Mouse (Mus musculus): ENCODE results near the gene Gimap4. TPM values are rescaled to one million over a fixed set of nuclear protein-coding genes. Genes with fewer than 3 reads are reported as not detected.
"Not testable (repeated sequence)": the region's sequence is repeated elsewhere in the genome, so short reads cannot be mapped to it uniquely, and the experiment has no call there.

The Gimap4 gene
- total RNA-seq, 2 experiments from 2014 or later = 50.2 to 52.8 TPM

GRCm38 (mm10) chr6:48675931-48676859 lies 8.2 kb upstream of the Gimap4 start, which contains the start of gene Gimap9:
TSS of gene Gimap9 (plus strand) at chr6:48676129.
- DNase-seq = peak; percentile 38

DNA sequence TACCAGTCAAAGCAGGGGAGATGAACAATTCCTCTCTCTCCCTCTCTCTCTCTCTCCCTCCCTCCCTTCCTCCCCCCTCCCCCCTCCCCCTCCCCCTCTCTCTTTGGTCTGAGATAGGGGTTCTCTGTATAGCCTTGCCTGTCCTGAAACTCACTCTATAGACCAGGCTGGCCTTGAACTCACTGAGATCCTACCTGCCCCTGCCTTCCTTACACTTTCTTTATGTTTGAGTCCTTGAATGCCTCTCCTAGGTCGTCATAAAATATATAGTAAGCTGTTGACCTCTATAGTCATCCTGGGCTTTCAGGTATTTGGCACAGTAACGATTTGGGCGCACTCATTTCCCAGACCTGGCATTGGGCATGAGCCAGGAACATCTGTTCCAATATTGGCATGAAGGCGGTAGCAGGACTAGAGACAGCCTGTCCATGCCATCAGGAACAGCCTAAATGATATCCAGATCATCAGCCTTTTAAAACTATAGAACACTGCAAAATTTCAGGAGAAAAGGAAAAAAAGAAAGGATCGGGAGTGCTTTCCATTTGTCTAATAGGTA lies 7.4 kb upstream of the Gimap4 start:
- no peak for DNase-seq

DNA sequence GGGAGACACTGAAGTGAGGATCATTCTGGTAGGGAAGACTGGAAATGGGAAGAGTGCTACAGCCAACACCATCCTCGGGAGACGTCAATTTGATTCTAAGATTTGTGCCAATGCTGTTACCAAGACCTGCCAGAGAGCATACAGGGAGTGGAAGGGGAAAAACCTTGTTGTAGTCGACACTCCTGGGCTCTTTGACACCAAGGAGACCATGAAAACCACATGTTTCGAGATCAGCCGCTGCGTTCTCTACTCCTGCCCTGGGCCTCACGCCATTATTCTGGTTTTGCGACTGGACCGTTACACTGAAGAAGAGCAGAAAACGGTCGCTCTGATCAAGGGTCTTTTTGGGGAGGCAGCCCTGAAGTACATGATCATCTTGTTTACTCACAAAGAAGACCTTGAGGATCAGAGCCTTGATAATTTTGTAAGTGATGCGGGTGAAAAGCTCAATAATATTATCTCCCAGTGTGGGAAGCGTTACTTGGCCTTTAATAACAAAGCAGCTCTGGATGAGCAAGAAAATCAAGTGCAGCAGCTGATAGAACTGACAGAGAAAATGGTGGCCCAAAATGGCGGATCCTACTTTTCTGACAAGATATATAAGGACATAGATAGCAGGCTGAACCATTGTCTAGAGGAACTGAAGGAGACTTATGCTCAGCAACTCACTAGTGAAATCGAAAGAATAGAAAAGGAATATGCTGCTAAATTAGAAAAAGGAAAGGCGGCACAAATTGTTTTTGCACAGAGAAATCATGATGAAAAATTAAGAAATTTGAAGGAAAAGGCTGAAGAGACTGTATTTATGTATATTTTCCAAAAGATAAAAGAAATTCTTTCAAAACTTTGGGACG lies 6.6 kb upstream of the Gimap4 start:
- DNase-seq = no peak

GRCm38 (mm10) chr6:48678391-48678790 lies 6.0 kb upstream of the Gimap4 start:
- no peak for DNase-seq

DNA sequence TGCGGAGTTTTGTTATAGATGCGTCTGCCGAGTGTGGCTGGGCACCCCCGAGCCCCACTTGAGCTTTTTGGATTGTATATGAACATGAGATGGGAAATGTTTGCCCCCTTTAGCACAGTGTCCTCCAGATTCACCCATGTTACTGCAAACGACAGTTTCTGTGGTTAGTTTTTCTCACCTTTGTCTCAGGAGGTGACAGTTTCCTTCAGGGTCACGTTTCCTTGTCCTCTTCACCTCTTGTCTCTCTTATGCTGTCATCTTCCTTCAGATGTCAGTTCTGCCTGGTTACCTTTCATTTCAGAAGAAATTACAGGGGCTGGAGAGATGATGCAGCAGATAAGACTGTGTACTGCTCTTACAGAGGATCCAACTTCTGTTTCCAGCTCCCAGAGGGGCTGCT lies 4.6 kb upstream of the Gimap4 start:
- DNase-seq = no peak

- DNase-seq = no peak
Observed at GRCm38 (mm10) chr6:48680421-48680820, 3.9 kb upstream of the Gimap4 start.

DNA sequence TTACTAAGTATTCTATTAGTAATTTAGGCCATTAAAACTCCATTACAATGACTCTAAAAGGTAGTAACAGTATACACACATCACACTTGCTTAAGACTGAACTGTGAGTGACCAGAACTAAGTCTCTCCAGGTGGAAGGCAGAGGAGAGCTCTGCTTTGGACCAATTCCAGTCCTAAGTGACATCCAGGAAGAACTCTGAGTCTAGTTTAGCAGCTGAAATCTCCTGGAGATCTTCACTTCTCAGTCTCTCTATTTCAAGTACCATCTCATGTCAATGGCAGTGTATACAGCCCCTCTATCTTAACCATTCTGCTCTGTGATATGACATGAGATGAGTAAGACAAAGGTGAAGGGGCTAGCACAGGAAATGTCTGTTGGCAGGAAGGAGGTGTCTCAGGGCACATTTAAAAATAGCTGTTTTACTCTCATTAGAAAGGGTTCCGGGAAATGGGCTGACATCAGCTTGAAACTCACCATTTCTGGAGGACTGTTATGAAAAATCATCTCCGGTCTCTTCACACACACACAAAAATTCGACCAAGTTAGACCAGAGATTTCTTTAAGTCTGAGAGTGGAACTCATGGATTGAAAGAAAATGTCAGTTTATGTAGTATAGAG lies 2.8 kb upstream of the Gimap4 start:
- no peak for DNase-seq

DNA sequence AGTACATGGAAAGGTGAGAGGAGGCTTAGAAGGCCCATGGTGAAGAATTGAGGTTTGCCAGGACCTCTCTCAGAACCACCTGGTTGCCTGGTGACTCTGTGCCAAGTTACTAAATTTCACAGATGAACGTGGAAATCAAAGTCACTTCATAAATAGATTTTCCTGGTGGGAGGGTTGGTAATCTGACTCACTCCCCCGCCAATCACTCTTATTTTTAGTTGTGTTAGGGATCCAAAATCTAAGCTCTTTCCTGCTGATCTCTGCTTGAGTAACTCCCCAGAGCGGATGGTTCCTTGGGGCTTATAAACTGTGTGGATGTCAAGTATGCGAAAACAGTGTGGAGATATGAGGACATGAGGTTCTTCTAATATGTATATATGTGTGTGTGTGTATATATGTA lies 2.1 kb upstream of the Gimap4 start:
- DNase-seq = no peak

DNA sequence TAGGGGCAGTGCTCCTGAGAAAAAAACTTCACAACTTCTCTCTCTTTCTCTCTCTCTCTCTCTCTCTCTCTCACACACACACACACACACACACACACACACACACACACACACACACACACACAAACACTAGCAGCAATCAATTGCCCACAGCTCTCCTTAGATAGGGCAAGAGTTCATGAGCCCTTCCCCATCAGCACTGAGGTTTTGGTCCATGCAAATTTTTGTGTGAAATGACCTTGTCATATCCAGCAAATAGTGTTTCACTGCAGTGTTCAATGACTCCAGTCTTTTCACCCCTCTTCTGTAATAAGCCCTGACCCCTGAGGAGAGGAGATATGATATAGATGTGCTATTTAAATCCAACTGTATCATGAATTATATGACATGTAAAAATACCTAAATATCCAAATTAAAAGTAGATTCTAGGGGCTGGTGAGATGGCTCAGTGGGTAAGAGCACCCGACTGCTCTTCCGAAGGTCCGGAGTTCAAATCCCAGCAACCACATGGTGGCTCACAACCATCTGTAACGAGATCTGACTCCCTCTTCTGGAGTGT lies 1.0 kb upstream of the Gimap4 start:
- not testable (repeated sequence) for DNase-seq

DNA sequence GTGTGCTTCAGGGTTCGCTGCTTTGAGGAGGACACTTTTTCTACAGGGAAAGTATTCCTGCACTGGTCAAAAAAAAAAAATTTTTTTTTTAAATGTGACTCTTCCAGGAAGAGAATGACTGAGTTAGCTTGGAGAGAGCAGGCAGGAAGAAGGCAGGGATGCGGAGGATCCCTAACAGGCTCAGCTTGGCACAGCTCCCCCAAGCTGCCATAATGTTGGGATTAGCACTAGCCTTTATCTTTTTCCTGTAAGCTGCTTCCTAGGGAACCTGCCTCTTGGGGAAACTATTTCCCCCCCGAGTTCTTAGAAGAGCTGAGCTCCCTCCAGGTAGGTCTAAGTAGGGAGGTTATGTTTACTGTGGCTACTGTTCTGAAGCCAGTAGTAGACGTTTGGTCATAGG lies 457 bp downstream of the Gimap4 start:
- no peak for DNase-seq

GRCm38 (mm10) chr6:48685251-48685650 lies 902 bp downstream of the Gimap4 start:
- no peak for DNase-seq

GRCm38 (mm10) chr6:48685694-48686665 lies 1.6 kb downstream of the Gimap4 start:
- no peak for DNase-seq

DNA sequence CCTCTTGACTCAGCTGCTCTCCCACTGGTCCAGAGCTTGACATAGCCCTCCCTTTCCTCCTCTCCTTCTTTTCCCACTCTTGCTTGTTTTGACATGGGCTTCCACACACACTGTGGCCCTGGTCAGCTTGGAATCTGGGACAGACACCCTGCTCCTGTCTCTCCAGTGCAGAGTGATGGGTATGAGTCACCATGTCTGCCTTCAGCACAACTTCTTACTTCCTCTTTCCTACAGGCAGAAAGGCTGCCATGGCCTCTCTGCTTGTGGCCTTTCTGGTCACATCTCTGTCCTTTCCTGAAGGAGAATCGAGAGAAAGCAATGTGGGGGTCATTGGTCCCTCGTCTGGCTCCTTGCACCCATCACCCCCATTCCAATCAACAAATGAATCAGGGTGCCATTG lies 2.7 kb downstream of the Gimap4 start:
- DNase-seq = no peak

GRCm38 (mm10) chr6:48689320-48689719 lies 5.0 kb downstream of the Gimap4 start:
- no peak for DNase-seq

- no peak for DNase-seq
Observed at GRCm38 (mm10) chr6:48692962-48693361, 8.6 kb downstream of the Gimap4 start.

DNA sequence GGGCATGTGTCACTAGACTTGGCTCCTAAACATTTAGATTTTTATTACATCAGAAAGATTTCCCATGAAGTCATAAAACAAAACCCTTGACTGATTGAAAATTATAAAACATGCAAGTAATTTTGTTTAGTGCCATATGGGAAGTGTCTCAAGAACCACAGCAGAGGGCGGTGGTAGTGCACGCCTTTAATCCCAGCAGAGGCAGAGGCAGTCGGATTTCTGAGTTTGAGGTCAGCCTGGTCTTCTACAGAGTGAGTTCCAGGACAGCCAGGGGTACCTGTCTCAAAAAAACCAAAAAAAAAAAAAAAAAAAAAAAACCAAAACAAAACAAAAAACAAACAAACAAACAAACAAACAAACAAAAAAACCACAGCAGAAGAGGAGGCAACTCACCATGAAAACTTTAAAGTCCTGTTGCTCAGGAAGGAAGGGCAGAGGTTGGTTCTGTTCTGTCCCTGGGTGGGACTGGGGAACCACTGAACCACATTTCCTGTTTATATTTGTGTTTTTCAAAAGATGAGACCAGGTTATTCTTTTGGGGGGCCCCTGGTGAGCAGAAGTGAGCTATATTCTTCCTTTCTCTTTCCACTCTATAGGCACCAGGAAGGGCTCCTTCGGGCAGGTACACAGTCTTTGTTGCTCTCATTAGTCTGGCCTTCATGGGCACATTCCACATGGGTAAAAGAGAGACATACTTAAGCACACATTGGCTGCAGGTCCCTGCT lies 12.6 kb downstream of the Gimap4 start:
- no peak for DNase-seq

DNA sequence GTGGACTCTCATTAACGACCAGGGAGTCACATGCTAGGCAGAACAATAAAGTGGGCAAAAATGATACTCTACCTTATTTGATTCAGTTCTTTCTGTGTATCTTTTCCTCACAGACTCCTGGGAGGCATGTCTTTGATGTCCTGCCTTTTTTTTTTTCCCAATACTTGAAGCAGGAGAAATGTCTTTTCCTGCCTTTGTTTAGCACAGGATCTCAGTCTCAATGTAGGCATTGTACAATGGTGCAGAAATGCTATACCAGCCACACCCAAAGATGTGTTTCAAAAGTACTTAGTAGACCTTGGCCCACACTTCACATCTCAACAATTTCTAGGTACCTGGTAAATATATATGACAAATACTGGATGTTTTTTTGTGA lies 13.2 kb downstream of the Gimap4 start:
- DNase-seq = no peak

DNA sequence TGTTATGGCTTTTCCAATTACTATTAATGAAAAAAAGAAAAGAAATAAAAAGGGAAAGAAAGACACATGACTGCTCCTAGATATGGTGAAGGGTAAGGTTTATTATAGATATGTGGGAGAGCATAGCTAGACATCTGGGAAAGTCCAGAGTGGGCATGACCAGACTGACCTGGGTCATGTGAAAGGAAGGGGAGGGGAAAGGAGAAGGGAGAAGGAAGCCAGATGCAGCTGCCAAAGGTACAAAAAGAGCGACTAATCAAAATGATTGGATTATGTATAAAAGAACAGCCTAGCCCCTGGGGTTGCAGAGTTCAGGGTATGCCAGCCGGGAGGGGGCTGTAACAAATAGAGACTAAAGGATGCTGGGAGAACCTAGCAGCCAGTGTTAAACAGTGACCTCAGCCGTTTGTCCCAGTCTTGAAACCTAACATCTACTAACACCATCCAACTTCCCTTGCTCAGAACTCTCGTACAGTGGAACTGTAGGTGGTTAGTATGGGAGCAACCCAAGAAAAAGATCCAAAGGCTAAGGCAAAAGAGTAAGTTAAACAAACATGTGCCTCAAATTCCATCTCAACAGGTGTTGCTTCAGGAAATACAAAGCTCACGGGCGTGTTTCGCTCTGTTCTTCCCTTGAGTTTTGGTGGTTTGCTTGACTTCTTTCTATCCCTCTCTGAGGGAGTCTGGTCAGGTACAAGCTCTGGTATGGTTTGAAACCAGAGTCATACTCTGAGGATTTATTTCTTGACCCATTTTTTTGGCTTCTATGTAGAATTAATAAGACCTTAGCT lies 13.9 kb downstream of the Gimap4 start:
- no peak for DNase-seq

- DNase-seq = no peak
Observed at GRCm38 (mm10) chr6:48698888-48699287, 14.5 kb downstream of the Gimap4 start.

All from adrenal gland, postnatal 10 days (tissue).